Mouse (Mus musculus): Measurements from ENCODE around the gene Gprc5b.
A peak's percentile ranks its signal among the peaks of the same experiment; 100 is the strongest.

The Gprc5b gene

GRCm38 (mm10) chr7:118949749-118950148 lies 45.3 kb downstream of the Gprc5b start:
- DNase-seq (ENCODE audit: low spot score) = no peak

- no peak for DNase-seq (ENCODE audit: low spot score)
Observed at GRCm38 (mm10) chr7:118948677-118949282, 46.2 kb downstream of the Gprc5b start.

DNA sequence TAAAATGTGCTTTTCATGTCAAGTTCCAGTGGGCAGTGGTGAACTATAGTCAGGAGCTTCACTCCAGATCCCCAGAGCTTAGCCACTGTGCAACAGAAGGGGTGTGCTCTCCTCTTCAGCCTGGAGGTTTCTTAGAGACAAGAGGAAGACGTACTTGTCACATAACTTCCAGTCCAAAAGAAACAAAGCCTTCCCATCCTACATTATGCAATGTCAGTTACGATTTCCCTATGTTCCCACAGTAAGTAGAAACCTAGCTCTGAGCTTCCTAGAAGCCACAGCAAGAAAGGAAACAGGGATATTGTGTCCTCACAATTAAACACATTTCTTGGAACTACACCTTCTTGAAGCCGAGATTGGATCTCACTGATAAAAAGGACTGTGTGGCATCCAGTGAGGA lies 47.8 kb downstream of the Gprc5b start:
- DNase-seq (ENCODE audit: low spot score) = no peak

DNA sequence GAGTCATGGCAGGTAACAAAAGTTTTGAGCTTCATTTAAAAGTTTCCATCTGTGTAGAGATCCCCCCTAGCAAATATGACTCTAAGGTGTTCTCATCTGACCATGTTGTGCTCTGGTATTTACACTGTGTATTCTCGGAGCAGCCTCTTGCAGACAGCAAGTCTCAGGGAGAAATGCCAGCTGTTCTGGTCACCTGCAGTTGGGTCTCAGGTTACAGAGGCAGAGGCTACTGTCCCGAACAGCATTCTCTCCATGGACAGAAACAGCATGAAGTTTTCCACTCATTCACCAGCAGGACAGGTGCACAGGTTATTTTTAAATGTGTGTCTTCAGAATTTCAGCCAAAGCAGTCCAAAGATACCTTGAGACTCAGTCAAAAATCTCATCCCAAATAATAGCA lies 50.1 kb downstream of the Gprc5b start:
- no peak for DNase-seq (ENCODE audit: low spot score)

DNA sequence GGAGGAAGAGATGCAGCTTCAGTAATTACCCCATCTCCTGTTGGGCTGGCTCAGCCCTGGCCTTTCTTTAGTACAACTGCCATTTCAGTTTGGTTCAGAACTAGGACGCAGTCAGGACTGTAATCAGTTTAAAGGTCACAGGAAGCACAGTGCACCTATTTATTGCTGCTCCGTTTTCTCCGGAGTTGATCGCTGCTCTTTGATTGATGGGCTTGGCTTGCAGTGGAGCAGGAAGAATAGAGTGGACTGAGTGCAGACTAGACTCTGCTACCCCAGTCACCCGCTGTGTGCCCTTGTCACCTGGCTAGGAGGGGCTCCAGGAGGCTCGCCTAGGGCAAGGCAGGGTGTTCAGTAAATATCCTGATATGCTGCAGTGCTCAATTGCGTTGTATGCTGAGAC lies 51.8 kb downstream of the Gprc5b start:
- no peak for DNase-seq (ENCODE audit: low spot score)

GRCm38 (mm10) chr7:118942297-118942696 lies 52.7 kb downstream of the Gprc5b start:
- DNase-seq (ENCODE audit: low spot score) = no peak

GRCm38 (mm10) chr7:118937469-118938387 lies 57.3 kb downstream of the Gprc5b start:
- peak; percentile 20 for DNase-seq (ENCODE audit: low spot score)

DNA sequence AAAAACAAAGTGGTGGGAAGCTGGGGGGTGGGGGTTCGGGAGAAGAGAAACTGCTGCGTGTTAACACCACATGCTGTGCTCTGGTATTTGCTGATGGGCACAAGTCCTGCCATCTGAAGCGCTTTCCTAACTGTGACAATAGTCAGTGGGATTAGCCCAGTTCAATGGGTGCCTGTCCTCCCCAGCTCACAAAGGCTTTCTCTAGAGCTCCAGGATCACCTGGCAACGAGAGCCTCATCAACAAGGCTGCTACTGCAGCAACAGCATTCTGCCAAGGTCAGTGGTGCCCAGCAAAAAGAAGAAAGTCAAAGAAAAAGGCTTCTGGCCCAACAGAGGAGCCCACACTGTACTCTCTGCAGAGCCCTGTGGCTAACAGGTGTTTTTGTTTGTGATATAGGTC lies 58.2 kb downstream of the Gprc5b start:
- DNase-seq (ENCODE audit: low spot score) = peak; percentile 24

GRCm38 (mm10) chr7:118935306-118935705 lies 59.7 kb downstream of the Gprc5b start:
- DNase-seq (ENCODE audit: low spot score) = peak; percentile 36

GRCm38 (mm10) chr7:118931502-118932395 lies 63.3 kb downstream of the Gprc5b start:
- no peak for DNase-seq (ENCODE audit: low spot score)

DNA sequence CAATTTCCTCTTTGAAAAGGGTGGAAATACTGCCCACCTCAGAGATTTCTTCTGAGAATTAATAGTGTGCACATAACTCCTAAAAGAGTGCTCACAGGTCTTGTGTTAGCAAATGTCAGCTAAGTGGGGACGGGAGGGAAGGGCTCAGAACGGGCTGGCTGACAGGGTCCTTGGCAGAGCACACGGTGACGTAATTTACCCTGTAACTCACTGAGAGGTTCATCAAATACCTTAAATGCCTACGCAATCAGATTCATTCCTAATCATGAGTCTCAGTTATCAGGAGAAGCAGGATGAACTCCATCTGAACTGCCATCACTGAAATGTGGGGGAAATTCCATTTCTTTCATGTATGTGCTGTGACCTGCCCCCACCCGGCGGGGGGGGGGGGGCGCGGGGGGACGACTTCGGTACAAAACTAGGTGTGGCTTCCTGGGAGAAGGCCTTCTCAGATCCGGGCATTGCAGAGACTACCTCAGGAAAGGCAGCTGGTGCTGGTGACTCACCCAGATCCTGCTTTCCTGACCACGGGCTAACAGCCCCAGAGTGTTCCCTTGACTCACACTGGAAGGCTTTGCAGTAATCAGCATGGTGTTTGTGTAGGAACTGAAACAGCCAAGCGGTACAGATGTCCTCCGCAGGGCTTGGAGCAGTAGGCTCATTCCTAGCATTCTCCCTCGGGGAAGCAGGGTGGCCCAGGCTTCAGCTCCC lies 65.3 kb downstream of the Gprc5b start:
- peak; percentile 20 for DNase-seq (ENCODE audit: low spot score)

- DNase-seq (ENCODE audit: low spot score) = no peak
Observed at GRCm38 (mm10) chr7:118928916-118929315, 66.1 kb downstream of the Gprc5b start.

GRCm38 (mm10) chr7:118928316-118928715 lies 66.7 kb downstream of the Gprc5b start:
- no peak for DNase-seq (ENCODE audit: low spot score)

- no peak for DNase-seq (ENCODE audit: low spot score)
Observed at GRCm38 (mm10) chr7:118927279-118927678, 67.7 kb downstream of the Gprc5b start.

DNA sequence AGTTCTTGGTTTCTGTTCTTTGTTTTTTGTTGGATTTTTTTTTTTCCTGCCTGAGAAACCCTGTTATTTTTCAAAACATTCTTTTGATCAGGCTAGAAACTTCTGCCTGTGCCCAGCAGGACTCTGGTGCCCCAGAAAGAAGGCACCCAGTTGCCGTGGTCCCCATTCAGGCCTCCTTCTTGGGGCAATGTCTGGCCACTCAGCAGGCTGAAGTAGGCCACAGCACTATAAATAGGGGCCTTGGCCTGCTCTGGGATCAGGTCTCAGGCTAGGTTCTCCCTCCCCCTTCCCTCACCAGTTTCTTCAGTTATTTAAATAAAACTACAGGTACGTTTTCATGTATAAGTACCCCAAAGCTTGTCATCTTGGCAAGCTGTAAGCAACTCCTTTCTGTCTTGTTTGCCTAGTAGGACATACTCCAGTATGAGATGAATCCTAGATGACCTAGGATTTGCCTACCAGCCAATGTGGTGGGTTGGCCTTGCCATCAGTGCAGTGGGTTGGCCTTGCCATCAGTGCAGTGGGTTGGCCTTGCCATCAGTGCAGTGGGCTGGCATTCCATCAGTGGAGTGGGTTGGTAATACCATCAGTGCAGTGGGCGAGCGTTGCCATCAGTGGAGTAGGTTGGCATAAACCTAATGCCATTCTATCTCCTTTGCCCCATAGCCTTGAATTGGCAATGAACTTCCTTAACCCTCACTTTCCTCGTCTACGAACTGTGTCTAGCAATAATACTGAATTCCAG lies 68.3 kb downstream of the Gprc5b start:
- DNase-seq (ENCODE audit: low spot score) = no peak

DNA sequence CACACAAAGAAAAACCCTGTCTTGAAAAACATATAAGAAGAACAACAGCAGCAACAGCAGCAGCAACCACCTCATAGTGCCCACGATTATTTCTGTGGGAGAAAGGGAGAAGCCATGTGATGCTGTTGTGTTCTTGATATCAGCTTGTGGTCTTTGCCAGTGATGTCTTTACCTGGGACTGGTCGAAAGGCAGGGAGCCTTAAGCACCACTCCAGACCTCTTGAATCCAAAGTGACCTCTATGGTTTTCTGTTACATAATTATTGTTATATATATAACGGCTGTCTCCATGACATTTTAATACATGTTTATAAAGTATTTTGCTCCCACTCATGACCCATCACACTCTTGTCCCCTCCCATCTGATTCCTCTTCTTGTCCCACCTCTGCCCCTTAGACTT lies 69.5 kb downstream of the Gprc5b start:
- no peak for DNase-seq (ENCODE audit: low spot score)

- DNase-seq (ENCODE audit: low spot score) = no peak
Observed at GRCm38 (mm10) chr7:118922441-118923202, 72.4 kb downstream of the Gprc5b start.
